Mouse (Mus musculus) CH12.LX (cell line): ENCODE measurements at regions not wholly inside any gene's neighbourhood (a gene's known extent, or its start where the extent isn't known, plus 50 kb on each side); places are given as distances from the start of the nearest gene placed in this dataset.

Experiments used
- MAX ChIP-seq: IDR thresholded peaks from 2 replicates; pipeline ENCODE4 v1.6.1; 2011; ENCODE audit warnings: low read length, improper control_type of control experiment
- MEF2A ChIP-seq: IDR thresholded peaks from 2 replicates; pipeline ENCODE4 v1.6.1; 2014; ENCODE audit warnings: low read depth, mild to moderate bottlenecking, inconsistent platforms, low read length, improper control_type of control experiment, borderline replicate concordance
- POLR2A ChIP-seq: IDR thresholded peaks from 2 replicates; pipeline ENCODE4 v1.6.1; 2011; ENCODE audit warnings: low read depth, mild to moderate bottlenecking, improper control_type of control experiment, low read length

- TF ChIP-seq MEF2A (no peak), MAX (no peak), POLR2A (no peak)
Observed at GRCm38 (mm10) chr1:89385111-89385510, 69.5 kb upstream of the Agap1 start.
